Mouse (Mus musculus) heart, postnatal 0 days (tissue): ENCODE results near the gene Mmp2. TPM values are rescaled to one million over a fixed set of nuclear protein-coding genes. Genes with fewer than 3 reads are reported as not detected.
A peak's percentile ranks its signal among the peaks of the same experiment; 100 is the strongest.

Source experiments
- ATAC-seq: fragments of 200-750 bp; cut with Nextera tagmentation; 2 replicates; pipeline ENCODE4 v1.8.0; 2017; ENCODE audit warnings: low read depth, moderate number of reproducible peaks, moderate library complexity; ENCODE audit not compliant: insufficient read depth
- DNase-seq: peaks from one replicate; pipeline ENCODE4 v3.0.0-alpha.2; 2016; ENCODE audit warnings: low spot score
- H3K27ac ChIP-seq: fragments of 300-500 bp; sonication (generic); 2 replicates; pipeline ENCODE4 v1.5.1; 2014; ENCODE audit warnings: low read depth, mild to moderate bottlenecking
- H3K27me3 ChIP-seq: fragments of 300-500 bp; sonication (generic); 2 replicates; pipeline ENCODE4 v1.6.1; 2014; ENCODE audit warnings: low read length, mixed read lengths; ENCODE audit not compliant: control insufficient read depth, insufficient read depth
- H3K36me3 ChIP-seq: fragments of 300-500 bp; sonication (generic); replicated peaks from 2 replicates; pipeline ENCODE4 v1.6.1; 2014; ENCODE audit warnings: low read length, mixed read lengths; ENCODE audit not compliant: control insufficient read depth, insufficient read depth
- H3K4me1 ChIP-seq: fragments of 300-500 bp; sonication (generic); 2 replicates; pipeline ENCODE4 v1.6.1; 2014; ENCODE audit warnings: antibody characterized with exemption; ENCODE audit not compliant: control insufficient read depth, insufficient read depth
- H3K4me2 ChIP-seq: fragments of 300-500 bp; sonication (generic); 2 replicates; pipeline ENCODE4 v1.6.1; 2014; ENCODE audit warnings: low read depth, mild to moderate bottlenecking, low read length, moderate library complexity
- H3K4me3 ChIP-seq: fragments of 300-500 bp; sonication (generic); 2 replicates; pipeline ENCODE4 v1.5.1; 2014; ENCODE audit warnings: low read depth, low read length
- H3K9ac ChIP-seq: fragments of 300-500 bp; sonication (generic); replicated peaks from 2 replicates; pipeline ENCODE4 v1.6.1; 2014; ENCODE audit warnings: low read depth, low read length, mixed read lengths
- H3K9me3 ChIP-seq: fragments of 300-500 bp; sonication (generic); replicated peaks from 2 replicates; pipeline ENCODE4 v1.6.1; 2016; ENCODE audit warnings: low read length; ENCODE audit not compliant: control insufficient read depth
- CTCF ChIP-seq: IDR thresholded peaks from 2 replicates; pipeline ENCODE4 v1.5.1; 2016; ENCODE audit warnings: antibody characterized with exemption, control low read depth, low read depth
- EP300 ChIP-seq: IDR thresholded peaks from 2 replicates; pipeline ENCODE4 v1.6.1; 2016; ENCODE audit warnings: antibody characterized with exemption, low read depth
- WGBS: fragments of 180-500 bp; shearing (Covaris S2); extraction: QIAGEN DNeasy Blood & Tissue Kit; methylation state at CpG from one replicate; pipeline ENCODE4 v1.1.7; 2014; 5-methylcytosine and 5-hydroxymethylcytosine counted together
- polyA plus RNA-seq: library from polyadenylated mRNA; unstranded; fragments of >200 nt; fragmentation: Nextera tagmentation; extraction: Ambion mirVana; gene quantifications from 2 replicates; pipeline ENCODE4 v1.2.1, GENCODE M21; 2015
- total RNA-seq: library from RNA; depleted of rRNA; stranded (reverse); fragments of >200 nt; gene quantifications from 2 replicates; pipeline ENCODE4 v1.2.3, GENCODE M21; 2014; ENCODE audit warnings: low replicate concordance

Gene Mmp2
- total and polyA plus RNA-seq, 2 experiments from 2014 or later: 83.6 to 113 TPM

- ATAC-seq (no peak), DNase-seq (no peak)
- H3K27me3 ChIP-seq: no peaks in the 10 kb centered on the region
- H3K4me2 ChIP-seq: no peak overlapping the region
- TF ChIP-seq EP300: no peak
- no peak for TF ChIP-seq CTCF
- H3K4me3 ChIP-seq: no peak overlapping the region
- no peak overlapping the region for H3K9ac ChIP-seq
- H3K27ac ChIP-seq: no peak overlapping the region
- WGBS: 82% methylated on average over 2 of the region's 2 CpGs
- no peaks in the 10 kb centered on the region for H3K4me1 ChIP-seq
- H3K36me3 ChIP-seq: no peaks in the 10 kb centered on the region
- H3K9me3 ChIP-seq: no peaks in the 10 kb centered on the region
Measured at GRCm38 (mm10) chr8:92893870-92894269, 66.8 kb downstream of the Mmp2 start.

GRCm38 (mm10) chr8:92895053-92895452 lies 68.0 kb downstream of the Mmp2 start:
- TF ChIP-seq EP300 (no peak), CTCF (no peak)
- DNase-seq (no peak), ATAC-seq (no peak)
- H3K4me3 ChIP-seq: no peak overlapping the region
- no peaks in the 10 kb centered on the region for H3K4me1 ChIP-seq
- H3K9me3 ChIP-seq: no peaks in the 10 kb centered on the region
- no peaks in the 10 kb centered on the region for H3K36me3 ChIP-seq
- WGBS: 90% methylated on average over 7 of the region's 7 CpGs
- no peak overlapping the region for H3K27ac ChIP-seq
- H3K27me3 ChIP-seq: no peaks in the 10 kb centered on the region
- no peak overlapping the region for H3K9ac ChIP-seq
- no peak overlapping the region for H3K4me2 ChIP-seq

- Histone ChIP-seq H3K4me3 (no peak overlapping the region), H3K27me3 (no peaks in the 10 kb centered on the region), H3K27ac (peak overlapping the region; percentile 25; the same call in 1 of the 2 replicates), H3K36me3 (no peaks in the 10 kb centered on the region), H3K4me2 (no peak overlapping the region), H3K4me1 (no peaks in the 10 kb centered on the region), H3K9ac (no peak overlapping the region), H3K9me3 (no peaks in the 10 kb centered on the region)
- no peak for ATAC-seq
- 54% methylated on average over 1 of the region's 1 CpGs for WGBS
- no peak for DNase-seq
- TF ChIP-seq EP300 (no peak), CTCF (no peak)
Measured at GRCm38 (mm10) chr8:92896056-92896455, 69.0 kb downstream of the Mmp2 start.

- no peaks in the 10 kb centered on the region for H3K27me3 ChIP-seq
- no peak overlapping the region for H3K27ac ChIP-seq
- WGBS: 47% methylated on average over 5 of the region's 5 CpGs
- TF ChIP-seq CTCF (no peak), EP300 (no peak)
- no peak overlapping the region for H3K4me3 ChIP-seq
- H3K9me3 ChIP-seq: no peaks in the 10 kb centered on the region
- DNase-seq: peak; percentile 27
- H3K36me3 ChIP-seq: no peaks in the 10 kb centered on the region
- H3K4me2 ChIP-seq: no peak overlapping the region
- ATAC-seq: no peak; the same call in 1 of the 2 replicates
- H3K4me1 ChIP-seq: no peaks in the 10 kb centered on the region
- no peak overlapping the region for H3K9ac ChIP-seq
Measured at GRCm38 (mm10) chr8:92896611-92897010, 69.5 kb downstream of the Mmp2 start.

GRCm38 (mm10) chr8:92897794-92898193 lies 70.7 kb downstream of the Mmp2 start:
- WGBS: 79% methylated on average over 4 of the region's 4 CpGs
- ATAC-seq: no peak

GRCm38 (mm10) chr8:92899590-92899989 lies 72.5 kb downstream of the Mmp2 start:
- no peaks in the 10 kb centered on the region for H3K9me3 ChIP-seq
- H3K27me3 ChIP-seq: no peaks in the 10 kb centered on the region
- no peak overlapping the region for H3K9ac ChIP-seq
- no peaks in the 10 kb centered on the region for H3K36me3 ChIP-seq
- no peaks in the 10 kb centered on the region for H3K4me1 ChIP-seq
- WGBS: 82% methylated on average over 9 of the region's 9 CpGs
- H3K4me2 ChIP-seq: no peak overlapping the region
- H3K4me3 ChIP-seq: no peak overlapping the region
- DNase-seq (no peak), ATAC-seq (no peak)
- TF ChIP-seq EP300 (no peak), CTCF (no peak)
- no peak overlapping the region for H3K27ac ChIP-seq

More at GRCm38 (mm10) chr8:92897794-92898193, 70.7 kb downstream of the Mmp2 start:
- Histone ChIP-seq H3K27ac (no peak overlapping the region), H3K27me3 (no peaks in the 10 kb centered on the region), H3K9ac (no peak overlapping the region), H3K9me3 (no peaks in the 10 kb centered on the region), H3K4me2 (no peak overlapping the region), H3K4me3 (no peak overlapping the region), H3K36me3 (no peaks in the 10 kb centered on the region), H3K4me1 (no peaks in the 10 kb centered on the region)
- TF ChIP-seq CTCF (no peak), EP300 (no peak)
- no peak for DNase-seq
